Mouse (Mus musculus) erythroid progenitor cell, adult 5-6 weeks (primary cell): ENCODE measurements around the gene Cdiptos. TPM values are rescaled to one million over a fixed set of nuclear protein-coding genes. Genes with fewer than 3 reads are reported as not detected.

Experiments used
- ATAC-seq: replicated peaks from 2 replicates; pipeline ENCODE4 v1.8.0; 2016; ENCODE audit warnings: moderate number of reproducible peaks, mild to moderate bottlenecking, moderate TSS enrichment, inconsistent platforms; ENCODE audit not compliant: poor library complexity, low FRiP score, severe bottlenecking
- total RNA-seq, 2 experiments: library from RNA; stranded (forward) in 1 of 2; stranded (reverse) in 1 of 2; fragments of 150-400 nt in 1 of 2; fragments of 186-747, 209-891 nt in 1 of 2; gene quantifications; 2 replicates each; pipeline versions ENCODE4 v1.2.3 to v1.2.4; 2015 to 2017; ENCODE audit warnings: low replicate concordance in 2 of 2

The Cdiptos gene
- total RNA-seq, 2 experiments from 2014 or later: 2.9 TPM; not detected in 1

DNA sequence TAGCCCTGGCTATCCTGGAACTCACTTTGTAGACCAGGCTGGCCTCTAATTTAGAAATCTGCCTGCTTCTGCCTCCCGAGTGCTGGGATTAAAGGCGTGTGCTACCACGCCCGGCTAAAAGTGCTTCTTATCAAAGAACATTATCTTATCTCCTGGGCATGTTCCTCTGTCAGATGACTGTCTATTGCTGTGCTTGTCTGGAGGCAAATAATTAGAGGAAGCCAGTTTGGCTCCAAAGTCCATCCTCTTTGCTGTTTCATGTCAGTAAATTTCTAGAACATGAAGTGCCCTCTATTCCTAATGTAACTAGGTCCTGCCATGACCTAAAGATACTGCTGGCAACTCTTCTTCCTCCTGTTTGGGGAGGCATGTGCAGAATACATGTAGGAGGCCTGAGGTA, 6.2 kb upstream of the Cdiptos start:
- ATAC-seq: no peak

GRCm38 (mm10) chr7:126981601-126982000, 5.7 kb upstream of the Cdiptos start:
- ATAC-seq: no peak

DNA sequence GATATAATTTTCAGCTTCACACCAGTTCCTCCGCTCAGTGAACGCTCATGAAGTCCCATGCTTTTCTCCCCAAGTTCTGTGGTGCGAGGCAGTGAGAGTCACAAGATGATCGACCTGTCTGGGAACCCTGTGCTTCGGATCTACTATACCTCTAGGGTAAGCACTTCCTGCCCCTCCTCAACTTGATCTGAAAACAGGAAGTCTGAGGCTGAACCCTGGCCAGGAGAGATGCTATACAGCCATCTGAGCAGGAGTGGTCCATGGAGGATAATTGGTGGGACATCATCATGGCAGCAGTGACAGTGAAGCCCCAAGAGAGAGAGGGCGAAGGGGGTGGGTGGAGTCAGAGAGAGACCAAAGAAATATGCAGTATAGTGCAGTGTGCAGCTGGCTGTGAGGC, 2.9 kb upstream of the Cdiptos start:
- no peak for ATAC-seq

DNA sequence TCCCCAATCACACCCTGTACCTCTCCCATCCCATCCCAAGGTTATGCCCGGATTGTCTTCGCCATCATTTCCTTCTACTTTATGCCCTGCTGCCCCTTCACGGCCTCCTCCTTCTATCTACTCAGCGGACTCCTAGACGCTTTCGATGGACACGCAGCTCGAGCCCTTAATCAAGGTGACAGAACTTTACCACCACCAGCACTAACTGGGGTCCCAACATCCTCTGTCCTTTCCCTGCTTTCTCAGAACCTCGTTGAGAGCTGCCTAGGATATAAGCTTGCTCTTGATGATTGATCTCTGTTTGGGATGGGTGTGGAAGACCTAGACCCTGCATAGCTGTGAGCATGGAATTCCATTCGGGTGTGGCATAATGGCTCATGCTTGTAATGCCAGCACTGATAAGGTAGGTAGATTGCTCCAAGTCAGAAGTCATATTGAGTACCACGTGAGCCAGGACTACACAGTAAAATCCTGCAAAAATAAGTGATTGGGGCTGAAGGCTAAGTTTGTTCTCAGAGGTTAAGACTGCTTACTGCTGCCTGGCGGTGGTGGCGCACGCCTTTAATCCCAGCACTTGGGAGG, 1.1 kb upstream of the Cdiptos start:
- ATAC-seq: 0 out of 2 replicates have a peak, but pooled peaks have one; percentile 13

- no peak for ATAC-seq
Observed at GRCm38 (mm10) chr7:126975893-126975949, 177 bp downstream of the Cdiptos start, which contains the start of gene Cdipt. Gene Cdipt, plus strand, starts transcription at chr7:126975914.

- ATAC-seq: no peak
Observed at GRCm38 (mm10) chr7:126975493-126975892, 405 bp downstream of the Cdiptos start.

DNA sequence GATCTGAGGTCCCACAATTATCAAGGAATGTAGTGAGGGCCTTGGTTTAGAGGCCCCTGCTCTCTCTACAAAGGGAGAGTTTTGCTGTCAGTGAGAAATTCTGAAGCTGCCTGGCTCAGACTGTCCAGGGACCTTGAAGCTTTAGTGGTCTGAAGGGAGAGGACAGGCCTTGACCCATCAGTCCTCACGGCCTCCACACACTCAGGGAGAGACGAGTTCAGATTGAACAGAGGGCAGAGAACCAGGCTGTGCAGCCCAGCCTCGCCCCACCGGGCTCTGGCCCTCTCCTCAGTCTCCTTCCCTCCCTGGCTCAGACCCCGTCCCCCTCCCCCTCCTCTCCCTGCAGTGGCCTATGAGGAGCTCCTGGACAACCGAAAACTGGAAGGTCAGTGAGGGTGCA, 8.5 kb downstream of the Cdiptos start:
- ATAC-seq: no peak

GRCm38 (mm10) chr7:126965568-126965967, 10.3 kb downstream of the Cdiptos start:
- ATAC-seq: no peak

GRCm38 (mm10) chr7:126963548-126964286, 12.2 kb downstream of the Cdiptos start:
- no peak for ATAC-seq

DNA sequence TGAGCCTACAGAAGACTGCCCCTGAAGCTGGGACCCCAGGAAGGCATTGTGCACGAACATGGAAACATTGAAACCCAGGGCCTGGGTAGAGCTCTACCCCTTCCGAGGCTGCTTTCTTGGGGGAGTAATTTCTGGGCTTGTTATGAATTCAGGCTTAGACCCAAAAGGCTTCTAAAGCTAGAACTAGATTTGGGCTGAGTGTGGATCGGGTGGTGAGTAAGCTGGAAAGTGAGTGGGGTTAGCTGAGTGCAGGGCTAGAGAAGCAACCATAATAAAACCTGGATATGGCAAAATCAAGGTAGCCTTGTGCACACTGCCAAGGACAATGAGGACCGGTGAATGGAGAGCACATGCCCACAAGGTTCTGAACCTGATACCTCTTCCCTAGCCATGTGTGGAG, 13.9 kb downstream of the Cdiptos start:
- ATAC-seq: no peak

GRCm38 (mm10) chr7:126961095-126961494, 14.8 kb downstream of the Cdiptos start:
- no peak for ATAC-seq

- ATAC-seq: no peak
Observed at GRCm38 (mm10) chr7:126959780-126960179, 16.1 kb downstream of the Cdiptos start.

DNA sequence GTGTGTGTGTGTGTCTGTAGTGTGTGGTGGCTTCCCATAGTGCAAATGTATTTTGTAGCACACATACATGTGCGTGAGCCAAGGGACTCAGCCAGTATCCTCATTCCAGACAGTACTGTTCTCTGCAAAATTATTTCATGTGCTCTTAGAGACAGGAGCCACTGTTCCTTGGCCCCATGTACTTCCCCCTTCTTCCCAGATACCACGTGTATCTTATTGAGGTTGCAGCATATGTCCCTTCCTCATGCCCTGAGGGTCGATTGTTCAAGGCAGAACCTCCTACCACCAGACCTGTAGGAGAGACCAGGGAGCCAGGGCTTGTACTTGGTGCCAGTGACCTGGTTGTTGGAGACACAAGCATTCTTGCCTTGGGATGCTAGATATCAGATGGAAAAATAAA, 20.8 kb downstream of the Cdiptos start:
- no peak for ATAC-seq

DNA sequence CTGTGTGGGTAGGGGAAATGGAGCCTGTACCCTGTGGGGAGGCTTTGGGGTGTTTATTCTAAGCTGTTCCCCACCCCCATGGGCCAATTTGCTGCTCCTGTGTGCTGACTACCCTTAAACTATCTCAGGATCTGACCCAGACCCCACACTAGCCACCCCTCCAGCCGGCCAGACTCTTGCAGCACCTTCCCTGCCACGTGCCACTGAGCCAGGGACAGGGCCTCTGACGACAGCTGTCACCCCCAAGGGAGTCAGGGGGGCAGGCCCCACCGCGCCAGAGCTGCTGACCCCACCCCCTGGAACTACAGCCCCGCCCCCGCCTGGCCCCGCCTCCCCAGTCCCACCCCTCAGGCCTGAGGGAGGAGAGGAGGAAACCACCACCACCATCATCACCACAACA, 23.3 kb downstream of the Cdiptos start:
- ATAC-seq: no peak

GRCm38 (mm10) chr7:126951741-126952140, 24.2 kb downstream of the Cdiptos start:
- ATAC-seq: no peak

DNA sequence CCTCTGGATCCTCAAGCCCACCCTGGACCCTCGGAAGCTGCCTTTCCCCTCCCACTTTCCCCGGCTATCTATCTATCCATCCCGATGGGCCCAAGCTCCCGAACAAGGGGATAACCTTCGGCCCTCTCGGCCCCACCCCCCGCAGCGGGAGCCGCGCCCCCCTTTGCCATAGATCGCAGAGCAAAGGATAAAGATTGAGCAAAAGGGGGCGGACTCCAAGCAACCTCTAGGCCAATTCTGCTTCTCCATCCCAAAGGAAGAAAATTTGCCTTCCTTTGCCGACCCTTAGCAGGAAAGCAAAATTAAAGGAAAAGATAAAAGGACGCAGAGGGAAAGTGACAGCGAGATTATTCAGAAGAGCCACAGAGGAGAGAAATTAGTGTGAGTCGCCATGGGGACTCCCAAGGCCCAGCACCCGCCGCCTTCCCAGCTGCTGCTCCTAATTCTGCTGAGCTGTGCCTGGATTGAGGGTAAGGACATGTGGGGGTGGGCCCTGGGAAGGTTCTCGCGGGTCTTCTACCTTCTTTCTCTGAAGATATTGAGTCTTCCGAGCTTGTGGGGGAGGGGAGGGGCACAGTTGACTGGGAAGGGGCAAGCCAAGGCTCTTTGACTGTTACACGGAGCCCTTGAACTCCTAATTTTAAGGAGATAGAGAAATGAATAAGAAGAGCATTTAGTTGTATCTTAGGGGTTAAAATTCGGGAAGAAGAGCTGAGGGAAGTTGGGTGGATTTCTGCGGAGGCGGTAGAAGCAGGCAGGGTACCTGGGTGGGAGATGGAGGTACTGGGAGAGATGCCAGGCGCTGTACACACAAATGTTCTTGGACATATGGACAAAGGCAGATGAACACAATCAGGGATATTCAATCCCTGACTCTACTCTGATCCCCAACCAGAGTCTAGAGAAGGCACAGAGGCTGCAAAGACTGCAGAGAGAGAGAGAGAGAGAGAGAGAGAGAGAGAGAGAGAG, 25.0 kb downstream of the Cdiptos start:
- no peak for ATAC-seq

- ATAC-seq: peak; percentile 79
Observed at GRCm38 (mm10) chr7:126949793-126950646, 25.9 kb downstream of the Cdiptos start, which contains the start of gene Sez6l2. Gene Sez6l2, plus strand, starts transcription at chr7:126950563.

DNA sequence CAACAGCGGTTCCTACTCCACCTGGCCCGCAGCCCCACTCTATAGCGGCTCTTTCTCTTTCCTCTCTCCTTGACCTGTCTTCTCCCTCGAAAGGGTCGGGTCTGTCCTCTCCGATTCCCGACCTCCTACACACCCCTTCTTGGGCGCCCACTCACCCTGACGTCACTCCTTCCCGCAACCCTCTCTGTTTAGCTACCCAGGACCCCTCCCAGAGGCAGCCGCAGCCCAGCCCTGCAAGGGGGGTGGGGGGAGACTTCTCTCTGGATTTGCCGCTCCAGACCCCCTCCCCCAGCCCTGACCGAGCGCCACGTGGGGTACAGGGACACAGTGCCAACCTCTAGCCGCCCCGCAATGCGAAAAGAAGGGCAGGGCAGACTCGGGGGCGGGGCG, 26.5 kb downstream of the Cdiptos start, which contains the start of gene Asphd1:
TSS of gene Asphd1 (minus strand) at position 180 of the 390 bp plus-strand sequence.
- ATAC-seq: 0 out of 2 replicates have a peak, but pooled peaks have one; percentile 3

GRCm38 (mm10) chr7:126948626-126949025, 27.3 kb downstream of the Cdiptos start:
- no peak for ATAC-seq

DNA sequence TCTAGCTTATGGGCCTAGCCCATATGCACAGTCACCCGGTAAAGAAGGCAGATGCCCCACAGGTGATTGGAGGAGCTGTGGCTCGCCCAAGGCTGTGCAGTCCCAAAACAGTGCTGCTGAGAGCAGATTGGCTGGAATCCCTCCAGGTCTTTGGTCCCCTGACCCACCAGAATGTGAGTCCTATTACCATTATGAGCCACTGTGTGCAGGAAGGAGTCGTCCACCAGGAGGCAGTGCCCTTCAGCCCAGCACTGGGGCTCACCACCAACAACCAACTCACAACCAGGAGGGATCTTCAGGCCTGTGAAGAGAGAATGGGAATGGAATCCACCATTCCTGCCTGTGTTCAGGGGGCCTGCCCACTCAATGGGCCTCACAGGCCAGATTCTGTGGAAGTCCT, 29.4 kb downstream of the Cdiptos start:
- 0 out of 2 replicates have a peak, but pooled peaks have one; percentile 16 for ATAC-seq
